Mouse (Mus musculus) E14TG2a.4 (cell line): Measurements from ENCODE around the gene Cenpm.

Source experiments
- CTCF ChIP-seq: conservative IDR thresholded peaks from 2 replicates; pipeline ENCODE4 v1.5.1; 2014; ENCODE audit warnings: low read length
- NANOG ChIP-seq: IDR thresholded peaks from 2 replicates; pipeline ENCODE4 v1.6.1; 2014; ENCODE audit warnings: borderline replicate concordance, low read length, mixed read lengths
- POU5F1 ChIP-seq: IDR thresholded peaks from 2 replicates; pipeline ENCODE4 v1.6.1; 2014; ENCODE audit warnings: low read length, borderline replicate concordance

- TF ChIP-seq CTCF: no peak
- TF ChIP-seq NANOG: no peak
- TF ChIP-seq POU5F1: no peak
Measured at GRCm38 (mm10) chr15:82229542-82230045, 15.0 kb downstream of the Cenpm start.
